Mouse (Mus musculus) lung, embryonic 15.5 days (tissue): ENCODE results near the gene Olfr560. TPM values are rescaled to one million over a fixed set of nuclear protein-coding genes. Genes with fewer than 3 reads are reported as not detected.

Experiments
- ATAC-seq: fragments of 200-750 bp; cut with Nextera tagmentation; 2 replicates; pipeline ENCODE4 v1.8.0; 2017; ENCODE audit warnings: moderate number of reproducible peaks, borderline replicate concordance; ENCODE audit not compliant: low FRiP score, low TSS enrichment; ENCODE audit errors: extremely low read depth
- H3K27ac ChIP-seq: fragments of 300-500 bp; sonication (generic); 2 replicates; pipeline ENCODE4 v1.5.1; 2015; ENCODE audit warnings: moderate library complexity, mild to moderate bottlenecking, inconsistent platforms
- H3K27me3 ChIP-seq: fragments of 300-500 bp; sonication (generic); 2 replicates; pipeline ENCODE4 v1.6.1; 2015; ENCODE audit warnings: inconsistent platforms
- H3K36me3 ChIP-seq: fragments of 300-500 bp; sonication (generic); 2 replicates; pipeline ENCODE4 v1.6.1; 2015; ENCODE audit warnings: inconsistent platforms
- H3K4me1 ChIP-seq: fragments of 300-500 bp; sonication (generic); 2 replicates; pipeline ENCODE4 v1.6.1; 2015; ENCODE audit warnings: inconsistent platforms
- H3K4me2 ChIP-seq: fragments of 300-500 bp; sonication (generic); 2 replicates; pipeline ENCODE4 v1.6.1; 2015; ENCODE audit warnings: inconsistent platforms, mild to moderate bottlenecking, moderate library complexity
- H3K4me3 ChIP-seq: fragments of 300-500 bp; sonication (generic); 2 replicates; pipeline ENCODE4 v1.5.1; 2015; ENCODE audit warnings: mild to moderate bottlenecking, inconsistent platforms
- H3K9ac ChIP-seq: fragments of 300-500 bp; sonication (generic); 2 replicates; pipeline ENCODE4 v1.6.1; 2015; ENCODE audit warnings: inconsistent platforms
- H3K9me3 ChIP-seq: fragments of 300-500 bp; sonication (generic); 2 replicates; pipeline ENCODE4 v1.6.1; 2016; ENCODE audit warnings: inconsistent platforms
- WGBS: fragments of 180-500 bp; shearing (Covaris S2); methylation state at CpG from one replicate; pipeline ENCODE4 v1.1.7; 2015; 5-methylcytosine and 5-hydroxymethylcytosine counted together
- polyA plus RNA-seq: library from polyadenylated mRNA; unstranded; fragments of >200 nt; fragmentation: Nextera tagmentation; extraction: Ambion mirVana; gene quantifications from 2 replicates; pipeline ENCODE4 v1.2.1, GENCODE M21; 2015

The Olfr560 gene
- 0.09 TPM in 1 of 2 replicates, not detected in the other for polyA plus RNA-seq

- Histone ChIP-seq H3K9me3 (no peaks in the 10 kb centered on the region), H3K4me2 (no peak within 1 kb of the TSS), H3K9ac (no peak within 1 kb of the TSS), H3K36me3 (no peaks in the 10 kb centered on the region), H3K4me1 (no peaks in the 10 kb centered on the region), H3K27me3 (no peaks in the 10 kb centered on the region), H3K4me3 (no peak within 1 kb of the TSS), H3K27ac (no peak within 1 kb of the TSS)
- ATAC-seq: no peak
- WGBS: 65% methylated on average over 4 of the region's 4 CpGs
These were observed at the start of gene Olfr560, which contains the start of gene Olfr78 for GRCm38 (mm10) chr7:102759266-102759665. Gene Olfr560, minus strand, starts transcription at chr7:102759366. Gene Olfr78, minus strand, starts transcription at chr7:102759471.

DNA sequence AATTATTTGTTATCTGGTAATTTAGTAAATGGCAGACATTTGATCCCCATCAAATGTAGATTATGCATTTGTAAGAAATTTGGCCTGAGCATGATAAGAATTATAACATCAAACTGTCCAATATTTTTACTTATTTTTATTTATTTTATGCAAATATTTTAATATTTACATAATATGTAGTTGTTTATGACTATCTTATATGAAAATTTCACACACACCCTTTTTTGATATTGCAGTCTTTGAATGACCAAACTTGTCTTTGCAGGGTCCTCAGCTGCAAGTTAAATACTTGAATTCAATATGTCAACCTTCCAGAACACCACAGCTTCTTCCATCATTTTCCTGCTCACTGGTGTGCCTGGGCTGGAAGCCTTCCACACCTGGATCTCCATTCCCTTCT, 44.0 kb upstream of the Olfr560 start, which contains the start of gene Olfr564:
Gene Olfr564, plus strand, starts transcription at position 301 of the 400 bp plus-strand sequence.
- no peak within 1 kb of the TSS for H3K4me3 ChIP-seq
- no peaks in the 10 kb centered on the region for H3K4me1 ChIP-seq
- no peak for ATAC-seq
- no peak within 1 kb of the TSS for H3K4me2 ChIP-seq
- H3K27me3 ChIP-seq: no peaks in the 10 kb centered on the region
- H3K36me3 ChIP-seq: no peaks in the 10 kb centered on the region
- no peak within 1 kb of the TSS for H3K27ac ChIP-seq
- no peak within 1 kb of the TSS for H3K9ac ChIP-seq
- no peaks in the 10 kb centered on the region for H3K9me3 ChIP-seq

DNA sequence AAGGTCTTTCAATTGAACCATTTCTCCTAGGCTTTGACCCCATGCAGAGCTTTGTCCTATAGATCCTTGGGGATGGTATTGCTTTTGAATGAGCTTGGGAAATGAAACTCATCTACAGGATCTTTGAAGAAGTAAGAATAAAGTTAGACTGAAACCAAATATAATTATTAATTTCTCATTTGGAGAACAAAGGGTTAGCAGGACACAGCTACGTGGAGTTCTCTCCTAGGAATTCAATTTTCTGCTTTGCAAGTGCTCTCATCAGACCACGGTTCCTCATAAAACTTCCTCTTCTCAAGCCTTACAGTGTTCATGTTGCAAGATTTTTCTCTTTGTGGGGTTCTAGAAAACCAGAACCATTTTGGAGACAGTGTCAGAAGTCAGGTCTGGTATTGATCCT, 11.8 kb upstream of the Olfr560 start, which contains the start of gene Olfr561:
Gene Olfr561, plus strand, starts transcription at position 301 of the 400 bp plus-strand sequence.
- no peak for ATAC-seq
- no peaks in the 10 kb centered on the region for H3K27me3 ChIP-seq
- no peaks in the 10 kb centered on the region for H3K4me1 ChIP-seq
- no peak within 1 kb of the TSS for H3K27ac ChIP-seq
- no peaks in the 10 kb centered on the region for H3K9me3 ChIP-seq
- no peak within 1 kb of the TSS for H3K4me2 ChIP-seq
- H3K4me3 ChIP-seq: no peak within 1 kb of the TSS
- no peak within 1 kb of the TSS for H3K9ac ChIP-seq
- 55% methylated on average over 2 of the region's 2 CpGs for WGBS
- H3K36me3 ChIP-seq: no peaks in the 10 kb centered on the region

- ATAC-seq: no peak
- H3K4me2 ChIP-seq: no peak overlapping the region
- H3K9ac ChIP-seq: no peak overlapping the region
- H3K36me3 ChIP-seq: no peaks in the 10 kb centered on the region
- no peaks in the 10 kb centered on the region for H3K27me3 ChIP-seq
- no peak overlapping the region for H3K27ac ChIP-seq
- no peaks in the 10 kb centered on the region for H3K4me1 ChIP-seq
- H3K9me3 ChIP-seq: no peaks in the 10 kb centered on the region
- 17% methylated on average over 1 of the region's 1 CpGs for WGBS
- no peak overlapping the region for H3K4me3 ChIP-seq
These were observed 7.1 kb downstream of the Olfr560 start for GRCm38 (mm10) chr7:102752086-102752485.

DNA sequence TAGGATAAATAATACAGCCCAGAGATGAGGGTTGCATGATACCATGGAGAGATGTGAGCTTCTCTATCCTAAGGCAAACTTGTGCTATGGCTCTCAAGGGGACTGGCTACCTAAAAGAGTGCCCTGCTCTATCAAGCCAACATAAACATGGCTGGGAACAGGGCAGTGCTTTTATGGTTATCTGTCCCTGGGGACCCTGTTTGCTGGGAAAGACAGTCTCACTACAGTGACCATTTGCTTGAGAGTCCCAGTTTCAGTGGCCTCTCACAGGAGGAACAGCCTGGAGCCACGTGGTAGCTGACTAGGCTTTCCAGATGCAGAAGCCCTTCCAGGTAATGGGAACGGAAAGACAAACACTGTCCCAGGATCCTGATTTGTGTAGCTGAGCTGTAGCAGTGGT, 21.5 kb downstream of the Olfr560 start:
- Histone ChIP-seq H3K4me2 (no peak overlapping the region), H3K4me3 (no peak overlapping the region), H3K9ac (no peak overlapping the region), H3K4me1 (no peaks in the 10 kb centered on the region), H3K27me3 (no peaks in the 10 kb centered on the region), H3K36me3 (no peaks in the 10 kb centered on the region), H3K27ac (no peak overlapping the region), H3K9me3 (no peaks in the 10 kb centered on the region)
- ATAC-seq: no peak
- WGBS: 38% methylated on average over 2 of the region's 2 CpGs

DNA sequence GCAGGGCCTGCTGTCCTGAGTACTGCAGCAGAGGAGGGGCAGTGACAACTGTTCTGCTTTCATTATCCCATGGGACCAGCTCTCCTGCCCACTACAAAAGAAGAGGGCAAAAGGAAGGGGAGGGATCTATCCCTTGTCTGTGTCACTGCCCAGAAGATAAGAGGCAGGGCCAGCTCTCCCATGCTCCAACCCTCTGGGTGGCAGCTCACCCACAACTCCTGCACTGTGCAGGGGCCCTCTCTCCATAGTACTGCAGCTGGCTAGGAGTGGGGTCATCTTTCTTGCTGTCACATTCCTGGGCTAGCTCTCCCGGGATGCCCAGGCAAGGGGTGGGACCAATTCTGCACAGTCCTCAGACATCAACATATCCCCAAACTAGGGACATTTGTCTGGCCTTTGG, 25.4 kb downstream of the Olfr560 start:
- H3K4me2 ChIP-seq: no peak overlapping the region
- no peak overlapping the region for H3K27ac ChIP-seq
- no peak overlapping the region for H3K4me3 ChIP-seq
- H3K9ac ChIP-seq: no peak overlapping the region
- no peaks in the 10 kb centered on the region for H3K9me3 ChIP-seq
- 0% methylated on average over 1 of the region's 1 CpGs for whole genome bisulfite sequencing
- ATAC-seq: no peak
- H3K4me1 ChIP-seq: no peaks in the 10 kb centered on the region
- H3K27me3 ChIP-seq: no peaks in the 10 kb centered on the region
- no peaks in the 10 kb centered on the region for H3K36me3 ChIP-seq

- Histone ChIP-seq H3K27ac (no peak within 1 kb of the TSS), H3K4me1 (no peaks in the 10 kb centered on the region), H3K4me3 (no peak within 1 kb of the TSS), H3K9ac (no peak within 1 kb of the TSS), H3K9me3 (no peaks in the 10 kb centered on the region), H3K4me2 (no peak within 1 kb of the TSS), H3K36me3 (no peaks in the 10 kb centered on the region), H3K27me3 (no peaks in the 10 kb centered on the region)
- ATAC-seq: no peak
These were observed 31.8 kb downstream of the Olfr560 start, which contains the start of gene Olfr559 for GRCm38 (mm10) chr7:102727391-102727790. Gene Olfr559, minus strand, starts transcription at chr7:102727491.

DNA sequence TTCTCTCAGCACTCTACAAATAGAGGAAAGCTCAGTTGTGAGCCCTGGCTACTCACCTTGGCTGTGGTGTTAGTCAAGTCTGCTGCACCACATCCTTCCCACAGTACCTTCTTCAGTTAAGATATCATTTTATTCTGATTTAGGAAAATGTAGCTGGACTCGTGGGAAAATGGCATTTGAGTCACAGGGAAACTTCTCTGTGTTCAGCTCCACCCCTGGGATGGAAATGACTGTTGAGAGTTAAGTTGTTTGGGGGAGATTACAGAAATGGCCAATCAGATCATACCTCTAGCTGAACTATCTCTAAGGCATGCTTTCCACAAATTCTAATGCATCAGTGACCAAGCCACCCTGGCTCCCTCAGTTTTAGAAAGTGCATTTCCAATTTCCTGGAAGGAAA, 40.2 kb downstream of the Olfr560 start, which contains the start of gene Olfr33:
Gene Olfr33, minus strand, starts transcription at position 101 of the 400 bp plus-strand sequence.
- H3K27ac ChIP-seq: no peak within 1 kb of the TSS
- H3K27me3 ChIP-seq: no peaks in the 10 kb centered on the region
- H3K4me2 ChIP-seq: no peak within 1 kb of the TSS
- H3K4me3 ChIP-seq: no peak within 1 kb of the TSS
- ATAC-seq: no peak
- 44% methylated on average over 1 of the region's 1 CpGs for WGBS
- H3K9me3 ChIP-seq: no peaks in the 10 kb centered on the region
- no peak within 1 kb of the TSS for H3K9ac ChIP-seq
- no peaks in the 10 kb centered on the region for H3K36me3 ChIP-seq
- no peaks in the 10 kb centered on the region for H3K4me1 ChIP-seq

DNA sequence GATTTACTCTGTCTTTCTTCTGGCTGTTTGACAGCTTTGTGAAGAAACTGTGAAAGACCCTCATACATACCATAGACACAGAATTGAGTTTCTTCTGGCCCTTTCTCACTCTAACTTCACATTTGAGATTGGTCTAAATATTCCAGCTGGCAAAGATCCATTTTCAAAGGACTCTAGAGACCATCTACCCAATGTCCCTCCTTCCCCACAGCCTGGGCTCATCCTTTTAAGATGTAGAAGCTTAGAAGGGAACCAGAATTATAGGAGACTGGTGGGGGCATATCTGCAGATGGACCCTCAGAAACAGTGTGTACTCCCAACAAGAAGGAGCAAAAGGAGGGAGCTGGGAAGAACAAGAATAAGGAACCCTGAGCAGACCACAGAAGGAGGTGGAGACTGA, 57.3 kb downstream of the Olfr560 start, which contains the start of gene Olfr558:
Gene Olfr558, plus strand, starts transcription at position 301 of the 400 bp plus-strand sequence.
- Histone ChIP-seq H3K4me2 (no peak within 1 kb of the TSS), H3K9ac (no peak within 1 kb of the TSS), H3K9me3 (no peaks in the 10 kb centered on the region), H3K27me3 (no peaks in the 10 kb centered on the region), H3K4me3 (no peak within 1 kb of the TSS), H3K4me1 (no peaks in the 10 kb centered on the region), H3K36me3 (no peaks in the 10 kb centered on the region), H3K27ac (no peak within 1 kb of the TSS)
- ATAC-seq: no peak

Other genes starting within 250 kb of the Olfr560 start
- gene Olfr547, start 224.6 kb downstream of the Olfr560 start, polyA plus RNA-seq: not detected in 2 replicates
- gene Olfr548-ps1, start 218.5 kb downstream of the Olfr560 start, polyA plus RNA-seq: not detected in 2 replicates
- not detected in 2 replicates for gene Olfr549, start 209.5 kb downstream of the Olfr560 start, polyA plus RNA-seq
- 0.26 and 1.1 TPM in 2 replicates for gene Trim21, start 193.9 kb downstream of the Olfr560 start, polyA plus RNA-seq
- gene Olfr550, start 187.9 kb downstream of the Olfr560 start, polyA plus RNA-seq: not detected in 2 replicates
- gene Olfr551, start 167.5 kb downstream of the Olfr560 start, polyA plus RNA-seq: not detected in 2 replicates
- not detected in 2 replicates for gene Olfr552, start 161.6 kb downstream of the Olfr560 start, polyA plus RNA-seq
- not detected in 2 replicates for gene Olfr553, start 141.1 kb downstream of the Olfr560 start, polyA plus RNA-seq
- gene Olfr554, start 120.9 kb downstream of the Olfr560 start, polyA plus RNA-seq: not detected in 2 replicates
- gene Olfr555, start 100.5 kb downstream of the Olfr560 start, polyA plus RNA-seq: not detected in 2 replicates
- gene Olfr556, start 94.5 kb downstream of the Olfr560 start, polyA plus RNA-seq: not detected in 2 replicates
- gene Trim68, start 72.0 kb downstream of the Olfr560 start, polyA plus RNA-seq: 13.2 and 14.0 TPM in 2 replicates
- not detected in 2 replicates for gene Olfr557, start 63.5 kb downstream of the Olfr560 start, polyA plus RNA-seq
- 0.28 and 0.49 TPM in 2 replicates for gene Olfr558, start 57.2 kb downstream of the Olfr560 start, polyA plus RNA-seq
- gene Olfr33, start 40.3 kb downstream of the Olfr560 start, polyA plus RNA-seq: not detected in 2 replicates
- gene Olfr559, start 31.9 kb downstream of the Olfr560 start, polyA plus RNA-seq: not detected in 2 replicates
- 0.21 and 0.36 TPM in 2 replicates for gene Olfr78, start 105 bp upstream of the Olfr560 start, polyA plus RNA-seq
- gene Olfr561, start 11.9 kb upstream of the Olfr560 start, polyA plus RNA-seq: not detected in 2 replicates
- not detected in 2 replicates for gene Olfr564, start 44.1 kb upstream of the Olfr560 start, polyA plus RNA-seq
- gene Olfr566, start 99.4 kb upstream of the Olfr560 start, polyA plus RNA-seq: not detected in 2 replicates
- not detected in 2 replicates for gene Olfr568, start 117.8 kb upstream of the Olfr560 start, polyA plus RNA-seq
- not detected in 2 replicates for gene Olfr569, start 131.5 kb upstream of the Olfr560 start, polyA plus RNA-seq
- not detected in 2 replicates for gene Olfr570, start 135.2 kb upstream of the Olfr560 start, polyA plus RNA-seq
- gene Olfr571, start 158.2 kb upstream of the Olfr560 start, polyA plus RNA-seq: not detected in 2 replicates
- gene Olfr572, start 165.0 kb upstream of the Olfr560 start, polyA plus RNA-seq: not detected in 2 replicates
- not detected in 2 replicates for gene Olfr573-ps1, start 183.2 kb upstream of the Olfr560 start, polyA plus RNA-seq
- not detected in 2 replicates for gene Olfr574, start 189.1 kb upstream of the Olfr560 start, polyA plus RNA-seq
- not detected in 2 replicates for gene Olfr575, start 199.4 kb upstream of the Olfr560 start, polyA plus RNA-seq
- not detected in 2 replicates for gene Olfr576, start 203.3 kb upstream of the Olfr560 start, polyA plus RNA-seq
- not detected in 2 replicates for gene Olfr577, start 216.6 kb upstream of the Olfr560 start, polyA plus RNA-seq
- not detected in 2 replicates for gene Olfr578, start 230.0 kb upstream of the Olfr560 start, polyA plus RNA-seq